Mouse (Mus musculus) cerebellum, postnatal 4 days (tissue): ENCODE results near the gene Zfp541.

Experiments used
- DNase-seq, 2 experiments: peaks; one replicate each; pipeline ENCODE4 v3.0.0; 2022; ENCODE audit warnings: low spot score in 2 of 2, mixed read lengths in 1 of 2

Zfp541 gene

GRCm38 (mm10) chr7:16044531-16044930, 17.1 kb upstream of the Zfp541 start:
- no peak for DNase-seq

GRCm38 (mm10) chr7:16045538-16045937, 16.1 kb upstream of the Zfp541 start:
- DNase-seq, result no peak

GRCm38 (mm10) chr7:16046101-16046480, 15.5 kb upstream of the Zfp541 start:
- DNase-seq, result peak in 1 of 2 experiments; percentile 35

- peak; percentile 52 to 69 for DNase-seq
Measured at GRCm38 (mm10) chr7:16046481-16047337, 14.9 kb upstream of the Zfp541 start.

- DNase-seq, result peak; percentile 61 to 86
Measured at GRCm38 (mm10) chr7:16047338-16048146, 14.1 kb upstream of the Zfp541 start, which contains the start of gene Bicra. Gene Bicra, minus strand, starts transcription at chr7:16047921.

GRCm38 (mm10) chr7:16048164-16048564, 13.4 kb upstream of the Zfp541 start:
- peak; percentile 92 to 98 for DNase-seq

- DNase-seq, result no peak
Measured at GRCm38 (mm10) chr7:16048675-16049575, 12.7 kb upstream of the Zfp541 start.

- DNase-seq, result no peak
Measured at GRCm38 (mm10) chr7:16049576-16049915, 12.1 kb upstream of the Zfp541 start.

GRCm38 (mm10) chr7:16050600-16050999, 11.0 kb upstream of the Zfp541 start:
- DNase-seq, result no peak

- DNase-seq, result peak; percentile 48 to 71
Measured at GRCm38 (mm10) chr7:16051883-16052595, 9.6 kb upstream of the Zfp541 start.

- peak; percentile 86 to 93 for DNase-seq
Measured at GRCm38 (mm10) chr7:16052684-16053083, 8.9 kb upstream of the Zfp541 start.

- DNase-seq, result no peak
Measured at GRCm38 (mm10) chr7:16053105-16053504, 8.5 kb upstream of the Zfp541 start.

GRCm38 (mm10) chr7:16054966-16055365, 6.6 kb upstream of the Zfp541 start:
- no peak for DNase-seq

GRCm38 (mm10) chr7:16055665-16056064, 5.9 kb upstream of the Zfp541 start:
- no peak for DNase-seq

- DNase-seq, result peak in 1 of 2 experiments; percentile 42
Measured at GRCm38 (mm10) chr7:16056459-16057135, 5.0 kb upstream of the Zfp541 start.

- DNase-seq, result no peak
Measured at GRCm38 (mm10) chr7:16057136-16057534, 4.5 kb upstream of the Zfp541 start.

GRCm38 (mm10) chr7:16062099-16062420, 446 bp downstream of the Zfp541 start:
- no peak for DNase-seq

- no peak for DNase-seq
Measured at GRCm38 (mm10) chr7:16063490-16063889, 1.9 kb downstream of the Zfp541 start.

- no peak for DNase-seq
Measured at GRCm38 (mm10) chr7:16070846-16071245, 9.2 kb downstream of the Zfp541 start.

- DNase-seq, result no peak
Measured at GRCm38 (mm10) chr7:16071906-16072305, 10.3 kb downstream of the Zfp541 start.

GRCm38 (mm10) chr7:16079947-16080346, 18.3 kb downstream of the Zfp541 start:
- DNase-seq, result no peak
